22 mouse cellular contexts compared by ENCODE assay signal in the genomic region with DNA sequence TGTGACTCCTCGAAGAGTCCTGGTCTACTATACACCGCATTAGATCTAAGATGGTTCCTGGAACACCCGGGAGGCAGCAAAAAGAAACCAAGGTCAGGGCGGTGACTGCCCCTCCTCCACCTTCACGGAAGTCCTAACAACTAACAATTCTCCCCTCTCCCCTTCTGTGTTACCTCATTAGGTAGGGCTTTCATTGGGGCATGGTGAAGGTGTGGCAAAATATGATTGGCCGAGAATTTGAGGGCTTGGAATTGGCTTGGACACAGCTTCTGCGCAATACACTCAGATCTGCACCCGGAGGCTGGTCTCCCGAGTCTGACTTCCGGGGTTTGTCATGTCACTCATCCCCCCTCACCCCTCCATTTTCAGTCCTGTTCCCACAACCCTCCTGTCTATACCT. TPM values are rescaled to one million over a fixed set of nuclear protein-coding genes. Genes with fewer than 3 reads are reported as not detected.
DNase-seq lines count a peak whose midpoint lies in the region; ATAC-seq and TF ChIP-seq lines count a peak whose summit lies in the region.
"Had no signal": no experiment of that assay in that cellular context is flagged by ENCODE, and none has a peak within 500 bp of the region (broad histone marks: within the 10 kb centered on the region; RNA-seq: fewer than 3 reads in every experiment).

No protein-coding gene starts in this region.

- H3K27ac ChIP-seq in midbrain, embryonic 11.5 days (ENCODE audit: low read depth, low read length), result no peak overlapping the region
- H3K27ac ChIP-seq in heart, embryonic 11.5 days (ENCODE audit: low read depth, low read length), result no peak overlapping the region
- H3K27ac ChIP-seq: embryonic facial prominence, embryonic 10.5 days; embryonic facial prominence, embryonic 12.5 days; forebrain, embryonic 13.5 days; forebrain, embryonic 15.5 days had no signal

- no peak overlapping the region for H3K9ac ChIP-seq in midbrain, embryonic 11.5 days (ENCODE audit: low read length)
- H3K9ac ChIP-seq in heart, embryonic 11.5 days (ENCODE audit: low read depth, low read length), result no peak overlapping the region
- H3K9ac ChIP-seq: embryonic facial prominence, embryonic 12.5 days; forebrain, embryonic 13.5 days; forebrain, embryonic 15.5 days; forebrain, postnatal 0 days had no signal

- peak overlapping the region; percentile 65 for H3K4me3 ChIP-seq in E14TG2a.4 (replicated peaks; ENCODE audit: low read length)
- H3K4me3 ChIP-seq in midbrain, embryonic 11.5 days (ENCODE audit: low read depth, low read length), result no peak overlapping the region
- no peak overlapping the region for H3K4me3 ChIP-seq in heart, embryonic 11.5 days (ENCODE audit: low read depth, low read length)
- H3K4me3 ChIP-seq: embryonic facial prominence, embryonic 10.5 days; embryonic facial prominence, embryonic 12.5 days; forebrain, embryonic 13.5 days; forebrain, embryonic 15.5 days had no signal

- H3K27me3 ChIP-seq in E14TG2a.4 (ENCODE audit: insufficient read depth, low read length), result peaks cover 9% of the 10 kb centered on the region
- H3K27me3 ChIP-seq in midbrain, embryonic 11.5 days (ENCODE audit: control insufficient read depth, insufficient read depth, low read length), result no peaks in the 10 kb centered on the region
- H3K27me3 ChIP-seq in heart, embryonic 11.5 days (ENCODE audit: control insufficient read depth, insufficient read depth, low read length), result no peaks in the 10 kb centered on the region
- H3K27me3 ChIP-seq: embryonic facial prominence, embryonic 12.5 days; forebrain, embryonic 13.5 days; forebrain, embryonic 15.5 days had no signal

- peaks cover 11% of the 10 kb centered on the region for H3K9me3 ChIP-seq in E14TG2a.4 (ENCODE audit: low read length)
- H3K9me3 ChIP-seq in midbrain, embryonic 11.5 days (ENCODE audit: control insufficient read depth, low read length), result no peaks in the 10 kb centered on the region
- no peaks in the 10 kb centered on the region for H3K9me3 ChIP-seq in heart, embryonic 11.5 days (replicated peaks; ENCODE audit: control insufficient read depth, low read length)
- H3K9me3 ChIP-seq: embryonic facial prominence, embryonic 10.5 days; embryonic facial prominence, embryonic 12.5 days; forebrain, embryonic 13.5 days; forebrain, embryonic 15.5 days; G1E had no signal

- DNase-seq in ES-CJ7 (ENCODE audit: low read depth, low spot score) (peak; percentile 75), R1 (ENCODE audit: low read depth, low spot score) (peak; percentile 95)
- no peak for DNase-seq in midbrain, embryonic 11.5 days (ENCODE audit: low spot score, missing footprints)
- no peak for DNase-seq in adrenal gland, adult 8-10 months
- DNase-seq: adrenal gland, adult 2 months; adrenal gland, postnatal 14 days; adrenal gland, postnatal 36 days; cerebellum, adult 11-12 months; cerebellum, adult 2 months; cerebellum, adult 9-10 months; cerebellum, postnatal 10 days; cerebellum, postnatal 25 days; forebrain, postnatal 0 days had no signal

- no peak for ATAC-seq in midbrain, embryonic 11.5 days (ENCODE audit: low FRiP score)
- ATAC-seq in heart, embryonic 11.5 days (replicated peaks; ENCODE audit: insufficient number of reproducible peaks, low FRiP score, low TSS enrichment), result no peak
- ATAC-seq: forebrain, embryonic 13.5 days; forebrain, embryonic 15.5 days; forebrain, postnatal 0 days; Patski had no signal

- peaks cover 39% of the 10 kb centered on the region for H3K4me1 ChIP-seq in E14TG2a.4 (replicated peaks; ENCODE audit: low read depth, low read length)
- H3K4me1 ChIP-seq in midbrain, embryonic 11.5 days (ENCODE audit: control insufficient read depth, insufficient read depth, low read length), result no peaks in the 10 kb centered on the region
- H3K4me1 ChIP-seq in heart, embryonic 11.5 days (ENCODE audit: control insufficient read depth, insufficient read depth, low read length), result no peaks in the 10 kb centered on the region
- H3K4me1 ChIP-seq: embryonic facial prominence, embryonic 12.5 days; forebrain, embryonic 13.5 days; forebrain, embryonic 15.5 days had no signal

- WGBS in midbrain, embryonic 11.5 days, result 94% methylated on average over 10 of the region's 10 CpGs
- WGBS in heart, embryonic 11.5 days (ENCODE audit: insufficient replicate concordance), result 91% methylated on average over 10 of the region's 10 CpGs

- H3K36me3 ChIP-seq in E14TG2a.4 (ENCODE audit: insufficient read depth, low read length), result no peaks in the 10 kb centered on the region
- no peaks in the 10 kb centered on the region for H3K36me3 ChIP-seq in midbrain, embryonic 11.5 days (ENCODE audit: control insufficient read depth, insufficient read depth, low read length)
- no peaks in the 10 kb centered on the region for H3K36me3 ChIP-seq in heart, embryonic 11.5 days (ENCODE audit: control insufficient read depth, insufficient read depth, low read length)
- H3K36me3 ChIP-seq: embryonic facial prominence, embryonic 10.5 days; embryonic facial prominence, embryonic 12.5 days; forebrain, embryonic 15.5 days; G1E had no signal

- no peak overlapping the region for H3K4me2 ChIP-seq in midbrain, embryonic 11.5 days
- H3K4me2 ChIP-seq in heart, embryonic 11.5 days, result no peak overlapping the region
- H3K4me2 ChIP-seq: embryonic facial prominence, embryonic 12.5 days; forebrain, embryonic 13.5 days; forebrain, embryonic 15.5 days had no signal

- no peak for TF ChIP-seq CTCF in E14TG2a.4 (conservative IDR thresholded peaks at IDR 0.05; ENCODE audit: low read length)

RNA-seq across cellular contexts. Expression of gene Syndig1l, which starts 29.8 kb away (rescaled TPM):
- 0.22 and 0.37 TPM in 2 replicates for polyA plus RNA-seq in midbrain, embryonic 11.5 days (2014; fragmentation: Nextera tagmentation; extraction: Ambion mirVana)
- polyA plus RNA-seq in heart, embryonic 11.5 days (2014; fragmentation: Nextera tagmentation; extraction: Ambion mirVana), result not detected in 2 replicates
- not detected for total RNA-seq in adrenal gland, adult 8-10 months (2022)
- total RNA-seq: adrenal gland, adult 2 months; adrenal gland, postnatal 14 days; adrenal gland, postnatal 36 days had no signal
- polyA plus RNA-seq: adrenal gland, adult 2 months; C2C12; embryonic facial prominence, embryonic 10.5 days; G1E; Patski had no signal

RNA-seq across cellular contexts. Expression of gene Npc2, which starts 44.5 kb away (rescaled TPM):
- 97.2 and 102 TPM in 2 replicates for polyA plus RNA-seq in midbrain, embryonic 11.5 days (2014; fragmentation: Nextera tagmentation; extraction: Ambion mirVana)
- 52.0 and 55.6 TPM in 2 replicates for polyA plus RNA-seq in heart, embryonic 11.5 days (2014; fragmentation: Nextera tagmentation; extraction: Ambion mirVana)
- total RNA-seq in adrenal gland, adult 8-10 months (2022), result 100 to 1,000 TPM in 1 of 4 experiments, 10 to 100 TPM in 3; 79.8 to 105 (median 86.2) TPM

RNA-seq across cellular contexts. Expression of gene Isca2, which starts 44.6 kb away (rescaled TPM):
- 162 and 171 TPM in 2 replicates for polyA plus RNA-seq in midbrain, embryonic 11.5 days (2014; fragmentation: Nextera tagmentation; extraction: Ambion mirVana)
- polyA plus RNA-seq in heart, embryonic 11.5 days (2014; fragmentation: Nextera tagmentation; extraction: Ambion mirVana), result 133 and 142 TPM in 2 replicates
- 10 to 100 TPM; 53.6 to 69.2 (median 65.4) TPM for total RNA-seq in adrenal gland, adult 8-10 months (2022)

Comparison
In these comparisons a context has a peak if more than half of its experiments do, and no peak if none do; other contexts are left out.
1. DNase-seq: peak in ES-CJ7 (single experiment) and R1 (single experiment); none in midbrain, embryonic 11.5 days (single experiment) and adrenal gland, adult 8-10 months (single experiment).